Mouse (Mus musculus): ENCODE results near the gene Fmn2.

DNA sequence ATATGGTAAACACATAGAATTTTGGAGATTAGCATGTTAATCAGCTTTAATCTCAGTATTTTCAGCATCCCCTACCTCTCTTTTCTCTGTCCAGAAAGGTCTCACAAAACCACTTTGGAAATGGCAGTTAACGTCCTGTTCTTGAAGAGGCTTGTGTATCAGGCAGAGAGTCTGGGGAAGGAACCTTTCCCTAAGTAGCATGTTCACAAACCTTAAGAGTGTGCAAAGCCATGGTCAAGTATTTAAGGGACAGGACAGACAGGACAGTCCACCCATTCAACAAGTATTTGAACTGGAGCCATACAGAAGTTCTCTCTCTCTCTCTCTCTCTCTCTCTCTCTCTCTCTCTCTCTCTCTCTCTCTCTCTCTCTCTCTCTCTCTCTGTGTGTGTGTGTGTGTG lies 614 bp upstream of the Fmn2 start:
- no peak for TF ChIP-seq CTCF (IDR thresholded peaks at IDR 0.05; ENCODE audit: control insufficient read depth, insufficient read depth, insufficient read length)
- TF ChIP-seq USF1 (IDR thresholded peaks at IDR 0.05; ENCODE audit: low read depth) = no peak
- no peak for TF ChIP-seq FOSL1 (IDR thresholded peaks at IDR 0.05; ENCODE audit: insufficient read depth, low read length, poor library complexity, severe bottlenecking)
- no peak for TF ChIP-seq MYOD1 (IDR thresholded peaks at IDR 0.05; ENCODE audit: control insufficient read depth, insufficient read length, low read depth)
- TF ChIP-seq MYOG (IDR thresholded peaks at IDR 0.05; ENCODE audit: control insufficient read depth, extremely low read depth, insufficient read length) = no peak
- TF ChIP-seq CEBPB (IDR thresholded peaks at IDR 0.05; ENCODE audit: low read depth) = no peak
- TF ChIP-seq MAX (IDR thresholded peaks at IDR 0.05) = no peak
